Mouse (Mus musculus) liver (tissue): Measurements from ENCODE around the gene Car5a.

ENCODE experiments used
- DNase-seq: peaks from one replicate; pipeline ENCODE4 v3.0.0-alpha.2; 2020; ENCODE audit warnings: mixed read lengths

The Car5a gene

GRCm38 (mm10) chr8:121905420-121905819, 39.3 kb downstream of the Car5a start:
- no peak for DNase-seq

- DNase-seq: no peak
Observed at GRCm38 (mm10) chr8:121904999-121905398, 39.7 kb downstream of the Car5a start.

- DNase-seq: peak; percentile 38
Observed at GRCm38 (mm10) chr8:121903977-121904376, 40.7 kb downstream of the Car5a start.

- DNase-seq: no peak
Observed at GRCm38 (mm10) chr8:121901498-121902236, 43.0 kb downstream of the Car5a start.

GRCm38 (mm10) chr8:121899180-121900044, 45.3 kb downstream of the Car5a start:
- peak; percentile 91 for DNase-seq

- peak; percentile 96 for DNase-seq
Observed at GRCm38 (mm10) chr8:121898401-121898931, 46.2 kb downstream of the Car5a start.

- peak; percentile 48 for DNase-seq
Observed at GRCm38 (mm10) chr8:121897871-121898381, 46.8 kb downstream of the Car5a start.

- DNase-seq: no peak
Observed at GRCm38 (mm10) chr8:121897205-121897604, 47.5 kb downstream of the Car5a start.

GRCm38 (mm10) chr8:121896476-121897145, 48.1 kb downstream of the Car5a start:
- DNase-seq: no peak

- DNase-seq: no peak
Observed at GRCm38 (mm10) chr8:121895910-121896309, 48.8 kb downstream of the Car5a start.

GRCm38 (mm10) chr8:121892875-121893274, 51.8 kb downstream of the Car5a start:
- no peak for DNase-seq

GRCm38 (mm10) chr8:121889810-121890785, 54.6 kb downstream of the Car5a start:
- no peak for DNase-seq

- no peak for DNase-seq
Observed at GRCm38 (mm10) chr8:121889317-121889716, 55.4 kb downstream of the Car5a start.

- no peak for DNase-seq
Observed at GRCm38 (mm10) chr8:121887547-121887946, 57.2 kb downstream of the Car5a start.

- no peak for DNase-seq
Observed at GRCm38 (mm10) chr8:121885433-121885832, 59.3 kb downstream of the Car5a start.

- DNase-seq: no peak
Observed at GRCm38 (mm10) chr8:121885001-121885400, 59.7 kb downstream of the Car5a start.

- no peak for DNase-seq
Observed at GRCm38 (mm10) chr8:121884181-121884580, 60.5 kb downstream of the Car5a start.

- DNase-seq: no peak
Observed at GRCm38 (mm10) chr8:121881921-121882320, 62.8 kb downstream of the Car5a start.

GRCm38 (mm10) chr8:121880818-121881217, 63.9 kb downstream of the Car5a start:
- DNase-seq: no peak

- DNase-seq: no peak
Observed at GRCm38 (mm10) chr8:121879712-121880111, 65.0 kb downstream of the Car5a start.

- DNase-seq: no peak
Observed at GRCm38 (mm10) chr8:121877828-121878480, 66.8 kb downstream of the Car5a start.
